Mouse (Mus musculus) neutrophil, adult 5-6 weeks (primary cell): ENCODE measurements around the gene Gm21977. TPM values are rescaled to one million over a fixed set of nuclear protein-coding genes. Genes with fewer than 3 reads are reported as not detected.
"Not testable (repeated sequence)": the region's sequence is repeated elsewhere in the genome, so short reads cannot be mapped to it uniquely, and the experiment has no call there.

Source experiments
- ATAC-seq: fragments of 151-379, 151-347 bp; 2 replicates; pipeline ENCODE4 v1.8.0; 2017; ENCODE audit warnings: mild to moderate bottlenecking, moderate TSS enrichment; ENCODE audit not compliant: insufficient number of reproducible peaks, poor library complexity, low FRiP score, severe bottlenecking; ENCODE audit errors: extremely low read depth
- total RNA-seq: library from RNA; stranded (forward); fragments of 200-1000 nt; gene quantifications from 2 replicates; pipeline ENCODE4 v1.2.3, GENCODE M21; 2017

Gene Gm21977
- total RNA-seq: not detected in 2 replicates

GRCm38 (mm10) chr14:42853377-42853776 lies at the start of gene Gm21977:
TSS of gene Gm21977 (minus strand) at chr14:42853477.
- ATAC-seq: not testable (repeated sequence)

Other genes with a start within 250 kb of the Gm21977 start
- not detected in 2 replicates for gene Gm3633, start 211.6 kb downstream of the Gm21977 start, total RNA-seq
- gene Gm10378, start 197.5 kb downstream of the Gm21977 start, total RNA-seq: not detected in 2 replicates
- gene Gm3015, start 84.7 kb downstream of the Gm21977 start, total RNA-seq: not detected in 2 replicates
- not detected in 2 replicates for gene Gm10377, start 55.5 kb downstream of the Gm21977 start, total RNA-seq
- not detected in 2 replicates for gene Gm8082, start 140.1 kb upstream of the Gm21977 start, total RNA-seq
- gene Gm10376, start 162.2 kb upstream of the Gm21977 start, total RNA-seq: not detected in 2 replicates
- gene Gm8094, start 223.2 kb upstream of the Gm21977 start, total RNA-seq: not detected in 2 replicates
- not detected in 2 replicates for gene Gm8104, start 247.1 kb upstream of the Gm21977 start, total RNA-seq